Mouse (Mus musculus) CH12.LX (cell line): ENCODE results near the gene Edn2. TPM values are rescaled to one million over a fixed set of nuclear protein-coding genes. Genes with fewer than 3 reads are reported as not detected.

Experiments used
- DNase-seq: peaks from one replicate; pipeline ENCODE4 v3.0.0-alpha.2; 2013; ENCODE audit errors: extremely low read depth
- H3K27ac ChIP-seq: 2 replicates; pipeline ENCODE4 v1.5.1; 2012; ENCODE audit warnings: low read depth, mild to moderate bottlenecking, control low read depth, moderate library complexity; ENCODE audit not compliant: insufficient read depth
- H3K27me3 ChIP-seq: replicated peaks from 2 replicates; pipeline ENCODE3; 2012; ENCODE audit warnings: inconsistent platforms
- H3K36me3 ChIP-seq, 2 experiments: replicated peaks in 1 of 2; 2 replicates each; pipeline versions ENCODE3 to v1.6.1; 2012; ENCODE audit warnings: inconsistent platforms in 1 of 2, low read length in 1 of 2, mild to moderate bottlenecking in 1 of 2, mixed read lengths in 1 of 2, moderate library complexity in 1 of 2; ENCODE audit not compliant: control insufficient read depth in 1 of 2, insufficient read depth in 1 of 2
- H3K4me1 ChIP-seq, 2 experiments: 2 replicates each; pipeline ENCODE4 v1.6.1; 2012; ENCODE audit warnings: inconsistent platforms in 1 of 2, moderate library complexity in 1 of 2; ENCODE audit not compliant: insufficient read depth in 2 of 2, control insufficient read depth in 1 of 2
- H3K4me2 ChIP-seq: 2 replicates; pipeline ENCODE4 v1.6.1; 2012; ENCODE audit warnings: low read depth, mild to moderate bottlenecking, control low read depth; ENCODE audit not compliant: poor library complexity, insufficient read depth, severe bottlenecking
- H3K4me3 ChIP-seq, 3 experiments: fragments of 150-350 bp in 1 of 3; sonication (generic) in 1 of 3; replicated peaks in 1 of 3; 2 replicates each; pipeline versions ENCODE3 to v1.5.1; 2011 to 2012; ENCODE audit warnings: low read depth in 2 of 3, low read length in 2 of 3, mild to moderate bottlenecking in 2 of 3, moderate library complexity in 2 of 3, control low read depth in 1 of 3, improper control_type of control experiment in 1 of 3, inconsistent platforms in 1 of 3, mixed read lengths in 1 of 3; ENCODE audit not compliant: poor library complexity in 1 of 3
- H3K79me2 ChIP-seq: replicated peaks from 2 replicates; pipeline ENCODE4 v1.6.1; 2012; ENCODE audit warnings: mild to moderate bottlenecking, moderate library complexity; ENCODE audit not compliant: control insufficient read depth, poor library complexity, insufficient read depth, severe bottlenecking; ENCODE audit errors: extremely low read depth
- H3K9ac ChIP-seq: 2 replicates; pipeline ENCODE4 v1.6.1; 2012; ENCODE audit warnings: low read depth, mild to moderate bottlenecking, control low read depth, moderate library complexity; ENCODE audit not compliant: insufficient read depth
- H3K9me3 ChIP-seq: replicated peaks from 2 replicates; pipeline ENCODE3; 2012; ENCODE audit warnings: low read length, inconsistent platforms, mixed read lengths
- BHLHE40 ChIP-seq: IDR thresholded peaks from 2 replicates; pipeline ENCODE4 v1.6.1; 2011; ENCODE audit warnings: mild to moderate bottlenecking, low read depth, low read length, improper control_type of control experiment
- CHD1 ChIP-seq: IDR thresholded peaks from 2 replicates; pipeline ENCODE4 v1.6.1; 2012; ENCODE audit warnings: low read depth, low read length, improper control_type of control experiment, inconsistent platforms
- CHD2 ChIP-seq: IDR thresholded peaks from 2 replicates; pipeline ENCODE4 v1.6.1; 2011; ENCODE audit warnings: low read length, improper control_type of control experiment
- E2F4 ChIP-seq: IDR thresholded peaks from 2 replicates; pipeline ENCODE4 v1.6.1; 2011; ENCODE audit warnings: low read depth, low read length, improper control_type of control experiment; ENCODE audit not compliant: insufficient replicate concordance
- ELF1 ChIP-seq: IDR thresholded peaks from 2 replicates; pipeline ENCODE4 v1.6.1; 2014; ENCODE audit warnings: low read depth, mild to moderate bottlenecking, inconsistent platforms, low read length, improper control_type of control experiment
- EP300 ChIP-seq: IDR thresholded peaks from 2 replicates; pipeline ENCODE4 v1.6.1; 2011; ENCODE audit warnings: low read length, improper control_type of control experiment
- ETS1 ChIP-seq: conservative IDR thresholded peaks from 2 replicates; pipeline ENCODE4 v1.6.1; 2012; ENCODE audit warnings: low read depth, mild to moderate bottlenecking, inconsistent platforms, low read length, improper control_type of control experiment, moderate library complexity
- GABPA ChIP-seq: IDR thresholded peaks from 2 replicates; pipeline ENCODE4 v1.6.1; 2012; ENCODE audit warnings: low read depth, low read length, improper control_type of control experiment, inconsistent platforms; ENCODE audit not compliant: insufficient replicate concordance
- JUND ChIP-seq: conservative IDR thresholded peaks from 2 replicates; pipeline ENCODE4 v1.6.1; 2011; ENCODE audit warnings: low read depth, low read length, improper control_type of control experiment
- MAFK ChIP-seq: IDR thresholded peaks from 2 replicates; pipeline ENCODE4 v1.6.1; 2011; ENCODE audit warnings: low read length, improper control_type of control experiment; ENCODE audit not compliant: insufficient replicate concordance
- MAX ChIP-seq: IDR thresholded peaks from 2 replicates; pipeline ENCODE4 v1.6.1; 2011; ENCODE audit warnings: low read length, improper control_type of control experiment
- MAZ ChIP-seq: IDR thresholded peaks from 2 replicates; pipeline ENCODE4 v1.6.1; 2012; ENCODE audit warnings: low read depth, mild to moderate bottlenecking, inconsistent platforms, low read length, improper control_type of control experiment, moderate library complexity
- MYC ChIP-seq: IDR thresholded peaks from 2 replicates; pipeline ENCODE4 v1.6.1; 2011; ENCODE audit warnings: low read depth, mild to moderate bottlenecking, improper control_type of control experiment, low read length
- NELFE ChIP-seq: IDR thresholded peaks from 2 replicates; pipeline ENCODE4 v1.6.1; 2011; ENCODE audit warnings: low read depth, low read length, improper control_type of control experiment
- NRF1 ChIP-seq: IDR thresholded peaks from 2 replicates; pipeline ENCODE4 v1.6.1; 2014; ENCODE audit warnings: low read depth, mild to moderate bottlenecking, inconsistent platforms, low read length, improper control_type of control experiment, moderate library complexity
- POLR2A ChIP-seq: IDR thresholded peaks from 2 replicates; pipeline ENCODE4 v1.6.1; 2011; ENCODE audit warnings: low read depth, mild to moderate bottlenecking, improper control_type of control experiment, low read length
- POLR2AphosphoS2 ChIP-seq: IDR thresholded peaks from 2 replicates; pipeline ENCODE4 v1.6.1; 2011; ENCODE audit warnings: low read depth, low read length, improper control_type of control experiment
- RAD21 ChIP-seq: IDR thresholded peaks from 2 replicates; pipeline ENCODE4 v1.6.1; 2011; ENCODE audit warnings: low read depth, mild to moderate bottlenecking, low read length, improper control_type of control experiment, moderate library complexity
- SIN3A ChIP-seq: IDR thresholded peaks from 2 replicates; pipeline ENCODE4 v1.6.1; 2012; ENCODE audit warnings: low read length, improper control_type of control experiment, inconsistent platforms
- SMC3 ChIP-seq: IDR thresholded peaks from 2 replicates; pipeline ENCODE4 v1.6.1; 2011; ENCODE audit warnings: low read depth, low read length, improper control_type of control experiment
- TCF12 ChIP-seq: IDR thresholded peaks from 2 replicates; pipeline ENCODE4 v1.6.1; 2014; ENCODE audit warnings: low read depth, mild to moderate bottlenecking, inconsistent platforms, low read length, improper control_type of control experiment
- USF1 ChIP-seq: IDR thresholded peaks from 2 replicates; pipeline ENCODE4 v1.6.1; 2014; ENCODE audit warnings: low read depth, mild to moderate bottlenecking, inconsistent platforms, low read length, improper control_type of control experiment
- ZC3H11A ChIP-seq: IDR thresholded peaks from 2 replicates; pipeline ENCODE4 v1.6.1; 2012; ENCODE audit warnings: low read depth, mild to moderate bottlenecking, inconsistent platforms, low read length, improper control_type of control experiment
- ZKSCAN1 ChIP-seq: IDR thresholded peaks from 2 replicates; pipeline ENCODE4 v1.6.1; 2012; ENCODE audit warnings: low read depth, inconsistent platforms, low read length, improper control_type of control experiment, borderline replicate concordance
- ZMIZ1 ChIP-seq: IDR thresholded peaks from 2 replicates; pipeline ENCODE4 v1.6.1; 2012; ENCODE audit warnings: low read depth, mild to moderate bottlenecking, inconsistent platforms, low read length, improper control_type of control experiment
- ZNF384 ChIP-seq: IDR thresholded peaks from 2 replicates; pipeline ENCODE4 v1.6.1; 2012; ENCODE audit warnings: low read depth, low read length, improper control_type of control experiment, inconsistent platforms
- dilution Hi-C: fragments of 300-500 bp; cut with MboI; formaldehyde crosslinking; loops from 2 replicates; pipeline ENCODE4 v1.14.3; 2020; ENCODE audit warnings: low sequenced_read_pairs; ENCODE audit not compliant: extremely low pct_unique_long_range_greater_than_20kb, extremely low pct_ligation_motif_present
- in situ Hi-C: fragments of 300-500 bp; cut with MboI; formaldehyde crosslinking; loops from 3 replicates; pipeline ENCODE4 v1.14.3; 2019; ENCODE audit warnings: low sequenced_read_pairs, low pct_ligation_motif_present, low pct_unique_long_range_greater_than_20kb, mixed read lengths
- polyA plus RNA-seq: library from polyadenylated mRNA; unstranded; fragments of >175 nt; gene quantifications from 2 replicates; pipeline ENCODE4 v1.2.1, GENCODE M21; 2012; ENCODE audit warnings: low read depth; ENCODE audit not compliant: insufficient read length
- total RNA-seq, 2 experiments: library from RNA; depleted of rRNA; stranded (reverse); fragments of 300-350 nt in 1 of 2; fragments of >200 nt in 1 of 2; gene quantifications; 2 replicates each; pipeline ENCODE4 v1.2.3; 2012 to 2014

Gene Edn2
- total and polyA plus RNA-seq, 3 experiments, result not detected

- Histone ChIP-seq H3K79me2 (no peaks in the 10 kb centered on the region), H3K36me3 (peaks cover 68 to 88% of the 10 kb centered on the region in 2 experiments), H3K4me2 (no peak overlapping the region), H3K4me3 (no peak overlapping the region), H3K27me3 (no peaks in the 10 kb centered on the region), H3K9me3 (no peaks in the 10 kb centered on the region), H3K27ac (no peak overlapping the region), H3K4me1 (peaks cover 7 to 48% of the 10 kb centered on the region in 2 experiments), H3K9ac (no peak overlapping the region)
- TF ChIP-seq CHD2 (no peak), E2F4 (no peak), ZNF384 (no peak), ETS1 (no peak), EP300 (no peak), MAFK (no peak), NRF1 (no peak), RAD21 (no peak), MAX (no peak), CHD1 (no peak), BHLHE40 (no peak), GABPA (no peak), SMC3 (no peak), JUND (no peak), NELFE (no peak), ZC3H11A (no peak), ELF1 (no peak)
- in situ Hi-C loops (no loop called here), dilution Hi-C loops (no loop called here)
- DNase-seq, result no peak
These were observed 30.1 kb upstream of the Edn2 start for GRCm38 (mm10) chr4:120130926-120131325.

DNA sequence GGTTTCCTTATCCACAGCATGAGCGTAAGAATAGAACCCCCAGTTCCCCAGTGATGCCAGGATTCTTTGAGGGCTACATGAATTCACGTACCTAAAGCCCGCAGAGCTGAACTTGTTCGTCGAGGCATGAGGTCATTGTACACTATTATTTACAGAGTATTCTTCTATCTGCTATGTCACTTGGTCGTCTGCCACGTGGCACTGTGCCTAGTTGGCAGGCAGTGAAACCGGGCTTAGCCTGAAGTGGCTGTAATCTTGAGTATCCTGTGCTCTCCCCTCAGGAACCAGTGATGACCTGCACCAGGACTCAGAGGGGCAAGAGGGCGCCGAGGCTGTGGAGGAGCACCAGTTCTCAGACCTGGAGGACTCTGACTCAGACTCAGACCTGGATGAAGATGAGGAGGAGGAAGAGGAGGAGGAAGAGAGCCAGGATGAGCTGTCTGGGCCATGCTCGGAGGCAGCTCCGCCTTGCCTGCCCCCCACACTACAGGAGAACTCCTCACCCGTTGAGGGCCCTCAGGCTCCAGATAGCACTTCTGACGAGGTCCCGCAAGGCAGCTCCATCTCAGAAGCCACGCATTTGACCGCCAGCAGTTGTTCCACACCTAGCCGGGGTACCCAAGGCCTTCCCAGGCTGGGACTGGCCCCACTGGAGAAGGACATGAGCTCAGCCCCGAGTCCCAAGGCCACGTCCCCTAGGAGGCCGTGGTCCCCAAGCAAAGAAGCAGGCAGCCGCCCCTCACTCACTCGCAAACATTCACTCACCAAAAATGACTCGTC lies 29.4 kb upstream of the Edn2 start:
- Histone ChIP-seq H3K79me2 (no peaks in the 10 kb centered on the region), H3K4me3 (no peak overlapping the region), H3K4me1 (peaks cover 7 to 41% of the 10 kb centered on the region in 2 experiments), H3K4me2 (no peak overlapping the region), H3K9ac (no peak overlapping the region), H3K36me3 (peaks cover 65 to 82% of the 10 kb centered on the region in 2 experiments), H3K9me3 (no peaks in the 10 kb centered on the region), H3K27ac (no peak overlapping the region), H3K27me3 (no peaks in the 10 kb centered on the region)
- TF ChIP-seq ZKSCAN1 (no peak), POLR2AphosphoS2 (no peak), USF1 (no peak), GABPA (no peak), MAZ (no peak), ZMIZ1 (no peak), JUND (no peak), POLR2A (no peak), E2F4 (no peak), MYC (no peak), RAD21 (no peak), ELF1 (no peak), ETS1 (no peak), SIN3A (no peak), TCF12 (no peak), MAFK (no peak)
- in situ Hi-C loops (no loop called here), dilution Hi-C loops (no loop called here)
- no peak for DNase-seq
